Mouse (Mus musculus) embryo, embryonic 9.5 days (tissue): ENCODE data around the gene Zfp36l1.
A peak's percentile ranks its signal among the peaks of the same experiment; 100 is the strongest.

Source experiments
- DNase-seq: peaks from one replicate; pipeline ENCODE4 v3.0.0-alpha.2; 2017; ENCODE audit errors: extremely low spot score

Zfp36l1 gene

DNA sequence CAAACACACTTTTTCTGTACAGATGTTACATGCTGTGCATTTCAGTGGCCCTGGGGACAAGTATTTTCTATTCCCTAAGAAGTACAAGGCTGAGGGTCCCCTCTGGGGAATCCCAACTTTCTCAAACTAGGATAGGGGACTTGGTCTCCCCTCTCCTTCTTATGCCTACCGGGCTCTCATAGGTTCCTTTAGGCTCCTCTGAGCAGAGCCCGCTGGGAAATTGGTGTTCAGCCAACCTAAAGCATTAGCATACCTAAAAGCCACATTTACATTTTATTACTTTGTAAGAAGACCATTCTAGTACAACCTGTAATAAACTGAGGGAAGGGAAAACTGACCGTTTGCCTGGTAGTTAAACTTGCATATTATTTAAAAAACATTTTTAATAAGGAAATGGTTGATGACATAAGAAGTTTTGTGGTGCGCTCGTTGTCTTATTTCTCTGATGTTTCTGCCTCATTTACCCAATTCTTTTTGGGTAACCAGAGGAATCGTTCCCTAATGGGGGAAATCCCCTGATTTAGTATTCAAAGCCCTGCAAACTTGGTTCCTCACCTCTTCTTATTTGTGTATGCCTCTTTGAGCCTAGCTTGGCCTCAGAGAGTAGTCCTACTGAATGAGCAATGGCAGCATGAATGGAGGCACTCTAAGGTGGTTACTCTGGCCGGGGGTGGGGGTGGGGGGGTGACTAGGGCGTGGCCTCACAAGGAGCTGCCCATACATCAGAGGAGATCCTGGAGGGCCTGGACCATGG, 42.1 kb downstream of the Zfp36l1 start:
- no peak for DNase-seq

DNA sequence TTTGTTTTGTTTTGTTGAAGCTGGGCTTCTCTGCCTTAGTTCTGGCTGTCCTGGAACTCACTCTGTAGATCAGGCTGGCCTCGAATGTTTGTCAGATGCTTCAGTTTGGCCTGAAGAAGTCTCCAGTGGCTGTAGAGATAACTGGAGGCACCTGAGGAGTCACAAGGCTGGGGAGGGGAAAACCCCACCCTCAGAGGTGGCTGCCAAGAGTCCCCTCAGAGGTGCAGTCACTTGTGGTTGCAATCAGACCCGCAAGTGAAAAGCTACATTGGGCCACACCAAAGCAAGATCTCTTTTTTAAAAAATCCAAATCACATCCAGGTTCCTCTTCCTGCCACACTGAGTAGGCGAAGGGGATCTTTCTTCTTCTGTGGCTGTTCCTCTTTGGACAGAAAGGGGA, 43.8 kb downstream of the Zfp36l1 start:
- no peak for DNase-seq

DNA sequence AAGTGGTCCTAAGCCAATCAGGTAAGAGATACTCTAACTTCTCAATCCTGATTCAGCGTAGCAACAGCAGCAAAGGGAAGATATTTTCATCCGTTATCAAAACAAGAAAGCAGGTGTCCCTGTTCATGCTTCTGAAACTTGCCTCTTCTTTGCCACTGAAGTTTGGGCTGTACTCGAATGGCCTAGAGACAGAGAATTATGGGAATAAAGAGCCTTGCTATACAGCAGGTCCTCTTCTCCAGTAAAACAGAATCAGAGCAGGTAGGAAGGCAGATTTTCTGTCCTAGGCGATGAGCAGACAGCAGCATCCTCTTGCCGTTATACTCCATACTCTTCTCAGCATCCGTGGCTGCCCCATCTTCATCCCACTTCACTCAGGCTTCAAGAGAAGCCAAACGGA, 44.8 kb downstream of the Zfp36l1 start:
- DNase-seq: no peak

DNA sequence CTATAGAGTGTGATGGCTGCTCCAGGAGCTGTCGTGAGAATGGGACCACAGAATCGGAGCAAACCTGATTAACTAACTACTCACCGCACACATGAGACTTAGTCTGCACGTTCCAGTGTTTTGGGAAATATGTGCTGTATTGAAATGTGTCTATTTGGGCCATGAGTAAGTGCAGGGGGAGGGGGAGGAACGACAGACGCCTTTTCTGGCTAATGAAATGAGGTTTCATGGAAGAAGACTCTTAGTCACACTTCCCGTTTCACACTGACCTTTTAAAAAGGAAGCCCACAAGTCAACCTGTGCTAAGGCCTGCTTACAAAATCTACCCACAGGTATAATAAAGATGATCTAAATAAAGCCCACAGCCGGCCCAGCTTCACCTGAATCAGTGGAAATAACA, 47.8 kb downstream of the Zfp36l1 start:
- DNase-seq: no peak

DNA sequence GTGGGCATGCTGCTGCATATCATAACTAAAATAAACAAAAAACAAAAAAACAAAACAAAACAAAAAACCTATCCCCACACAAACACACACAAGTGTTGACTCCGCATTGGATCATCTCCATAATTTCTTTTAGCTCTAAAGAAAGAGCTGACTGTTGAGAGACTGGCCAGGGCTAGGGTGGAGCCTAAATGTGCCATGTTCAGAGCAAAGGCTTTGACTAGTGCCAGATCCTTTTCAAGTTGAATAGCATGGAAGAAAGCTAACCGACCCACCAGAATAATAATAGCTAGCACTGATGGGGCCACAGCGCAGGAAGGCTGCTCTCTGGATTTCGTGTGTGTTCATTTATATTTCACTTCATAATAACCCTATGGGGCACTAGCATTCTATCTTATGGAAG, 48.5 kb downstream of the Zfp36l1 start:
- no peak for DNase-seq

DNA sequence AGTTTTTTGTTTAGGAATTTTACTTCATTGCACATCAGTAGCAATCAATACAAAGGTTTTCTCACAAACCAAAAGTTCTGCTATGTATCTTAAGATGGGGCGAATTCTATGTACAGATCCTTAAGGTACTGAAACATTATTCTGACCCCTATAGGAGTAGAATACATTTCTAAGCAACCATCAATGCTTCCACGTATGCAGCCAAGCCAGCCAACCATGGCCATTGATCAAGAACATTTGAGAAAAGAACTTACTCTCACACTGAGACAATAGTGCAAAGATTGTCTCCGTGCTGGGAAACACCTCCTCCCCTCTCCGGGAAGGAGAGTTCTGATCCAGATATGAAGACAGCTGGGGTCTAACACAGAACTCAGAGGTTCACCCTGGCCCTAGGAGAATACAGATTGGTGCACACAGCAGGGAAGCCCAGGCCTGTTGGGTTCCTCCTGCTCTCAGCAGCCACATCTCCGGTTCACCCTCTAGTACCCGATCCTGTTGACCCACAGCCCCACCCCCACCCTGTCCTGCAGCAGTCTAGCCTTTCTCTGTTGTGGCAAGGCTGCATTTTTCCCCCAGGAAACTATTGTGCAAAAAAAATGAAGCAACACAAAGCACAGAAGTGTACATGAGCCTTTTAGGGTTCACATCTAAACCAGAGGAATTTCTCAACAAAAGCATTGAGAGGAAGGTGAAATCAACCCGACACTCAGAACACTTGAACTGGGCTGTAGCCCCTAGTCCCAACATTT, 49.2 kb downstream of the Zfp36l1 start:
- no peak for DNase-seq

DNA sequence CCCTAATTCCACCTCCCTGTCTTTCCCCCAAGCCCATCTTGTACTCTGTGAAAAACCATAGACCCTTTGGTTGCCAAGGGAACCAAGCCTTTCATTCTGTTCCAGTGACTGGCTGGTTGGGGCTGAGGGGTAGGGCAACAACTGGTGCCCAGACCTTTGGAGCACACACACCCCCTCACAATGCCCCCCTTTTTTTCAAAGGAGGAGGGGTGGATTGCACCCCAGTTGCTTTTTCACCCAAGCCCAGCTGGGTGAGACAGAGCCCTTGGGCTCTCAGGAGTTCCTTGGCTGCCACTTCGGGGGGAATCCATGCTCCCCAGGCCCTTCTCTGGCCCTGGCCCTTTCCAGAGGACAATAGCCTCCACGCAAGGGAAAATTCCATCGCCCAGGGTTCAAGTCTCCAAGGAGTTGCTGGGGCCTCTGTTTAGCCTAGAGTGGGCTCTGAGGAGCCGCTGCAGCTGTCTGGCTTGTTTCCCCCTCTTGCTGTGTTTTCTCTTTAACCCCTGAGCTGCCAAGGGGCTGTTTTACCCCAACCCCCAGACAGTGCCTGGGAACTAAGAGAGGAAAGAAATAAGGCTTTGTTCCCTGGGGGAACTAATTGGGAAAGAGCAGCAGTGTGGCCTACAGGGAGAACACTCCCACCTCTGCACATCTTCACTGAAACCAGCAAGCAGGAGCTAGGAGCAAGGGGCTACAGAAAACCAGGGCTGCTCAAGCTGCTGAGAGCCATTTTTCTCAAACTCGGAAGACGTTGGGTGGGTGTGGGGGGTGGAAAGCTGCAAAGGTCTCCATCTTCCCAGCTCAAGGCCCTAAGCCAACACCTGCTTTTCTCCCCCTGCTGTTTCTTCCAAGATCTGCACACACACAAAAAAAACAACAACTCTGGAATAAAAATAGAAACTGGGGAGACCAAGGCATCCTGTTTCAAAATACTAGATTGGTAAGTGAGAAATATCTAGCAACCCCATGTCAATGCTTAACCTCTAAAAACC, 50.1 kb downstream of the Zfp36l1 start:
- peak; percentile 88 for DNase-seq

DNA sequence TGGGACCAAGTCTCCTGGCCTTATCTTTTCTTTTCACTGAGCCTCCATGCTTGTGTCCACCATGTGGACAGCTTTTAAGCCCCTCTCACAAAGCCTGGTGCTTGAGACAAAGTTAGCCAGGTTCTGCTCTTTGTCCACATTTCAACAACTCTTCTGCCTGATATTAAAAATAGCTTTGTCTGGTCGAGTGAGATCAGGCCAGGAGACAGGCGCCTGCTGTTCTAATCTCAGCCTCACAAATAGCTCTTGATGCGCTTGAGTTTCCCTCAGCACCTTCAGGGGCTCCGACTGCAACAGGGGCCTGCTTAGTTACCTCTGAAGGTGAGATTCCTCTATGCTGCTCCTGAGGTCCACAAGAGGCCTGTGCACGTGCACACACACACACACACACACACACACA, 51.0 kb downstream of the Zfp36l1 start:
- no peak for DNase-seq

DNA sequence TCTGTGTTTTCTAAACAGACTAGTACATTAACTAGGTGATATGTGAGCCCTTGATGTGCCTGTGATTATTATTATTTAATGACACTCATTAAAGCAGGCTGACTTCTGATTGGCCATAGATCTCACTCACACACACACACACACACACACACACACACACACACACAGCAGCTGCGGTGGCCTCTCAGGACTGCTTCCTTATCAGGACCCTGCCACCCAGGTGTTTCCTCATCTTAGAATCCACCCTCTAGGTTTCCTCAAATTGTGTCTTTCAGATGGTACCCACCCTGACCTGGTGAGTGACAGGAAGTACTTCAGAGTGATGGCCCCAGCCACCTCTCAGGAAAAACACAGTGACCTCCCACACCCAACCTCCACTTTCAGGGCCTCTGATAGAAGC, 52.0 kb downstream of the Zfp36l1 start:
- DNase-seq: no peak

DNA sequence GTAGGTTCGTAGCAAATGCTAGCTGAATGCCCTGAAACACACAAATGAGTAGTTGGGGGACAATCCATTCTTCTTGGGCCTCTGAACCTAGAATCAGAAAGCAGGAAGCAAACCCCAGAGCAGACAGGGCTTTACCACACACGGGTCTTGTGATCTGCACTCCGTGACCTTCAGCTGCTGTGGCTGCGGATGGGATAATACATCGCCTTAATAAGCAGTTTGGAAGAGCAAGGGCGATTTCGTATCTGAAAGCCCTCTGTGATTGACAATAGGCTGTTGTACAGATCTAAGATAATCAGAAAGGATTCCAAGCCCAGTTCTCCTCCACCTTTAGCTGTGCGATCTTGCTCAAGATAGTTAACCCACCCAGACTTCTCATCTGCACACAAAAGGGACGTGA, 52.5 kb downstream of the Zfp36l1 start:
- DNase-seq: no peak

DNA sequence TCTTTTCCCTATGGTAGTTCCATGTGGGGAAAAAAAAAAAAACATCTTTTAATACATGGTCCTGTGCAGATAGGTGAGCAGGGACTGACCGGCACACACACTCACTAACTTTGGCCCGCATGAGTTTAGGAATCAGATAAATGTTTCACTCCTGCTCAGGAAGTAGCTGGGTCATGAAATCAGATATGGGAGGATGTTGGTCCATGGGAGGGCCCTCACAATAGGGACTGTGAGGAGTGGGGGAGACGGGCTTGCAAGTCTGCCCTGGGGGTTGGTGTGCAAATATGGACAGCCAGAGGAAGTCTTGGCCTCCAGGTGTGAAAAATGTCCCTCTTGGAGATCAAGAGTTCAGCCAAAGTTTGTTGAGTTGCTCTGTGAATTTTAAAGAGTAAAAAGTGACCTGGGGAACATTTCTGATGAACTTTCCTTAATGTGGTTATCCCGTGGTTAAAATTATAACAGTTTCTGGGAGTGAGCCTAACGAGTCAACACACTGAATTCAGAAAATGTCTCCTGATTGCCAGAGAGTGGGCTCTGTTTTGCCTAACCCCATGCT, 53.0 kb downstream of the Zfp36l1 start:
- no peak for DNase-seq
